Mouse (Mus musculus): Measurements from ENCODE around the gene Slc9a3.

Gene Slc9a3

DNA sequence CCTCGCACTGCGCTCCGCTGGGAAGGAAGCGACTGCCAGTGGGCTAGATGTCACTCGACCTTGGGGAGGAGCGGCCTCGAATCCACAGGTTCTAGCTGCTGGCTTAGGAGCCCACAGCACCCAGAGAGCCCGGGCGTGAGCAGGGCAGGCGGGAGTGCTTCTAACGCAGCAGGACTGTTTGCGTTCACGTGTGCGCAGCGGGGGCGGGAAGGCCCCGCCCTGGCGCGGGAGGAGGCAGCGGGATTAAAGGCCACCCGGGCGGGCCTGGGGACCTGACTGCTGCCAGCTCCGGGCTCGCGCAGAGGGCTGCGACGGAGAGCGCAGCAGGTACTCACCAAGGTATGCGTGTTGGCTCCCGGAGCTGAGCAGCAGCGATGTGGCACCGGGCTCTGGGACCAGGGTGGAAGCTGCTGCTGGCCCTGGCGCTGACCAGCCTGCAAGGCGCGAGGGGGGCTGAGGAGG lies at the start of gene Slc9a3:
Gene Slc9a3, plus strand, starts transcription at position 317 of the 462 bp plus-strand sequence.
- no peak for DNase-seq (ENCODE audit: extremely low read depth, low read depth)

DNA sequence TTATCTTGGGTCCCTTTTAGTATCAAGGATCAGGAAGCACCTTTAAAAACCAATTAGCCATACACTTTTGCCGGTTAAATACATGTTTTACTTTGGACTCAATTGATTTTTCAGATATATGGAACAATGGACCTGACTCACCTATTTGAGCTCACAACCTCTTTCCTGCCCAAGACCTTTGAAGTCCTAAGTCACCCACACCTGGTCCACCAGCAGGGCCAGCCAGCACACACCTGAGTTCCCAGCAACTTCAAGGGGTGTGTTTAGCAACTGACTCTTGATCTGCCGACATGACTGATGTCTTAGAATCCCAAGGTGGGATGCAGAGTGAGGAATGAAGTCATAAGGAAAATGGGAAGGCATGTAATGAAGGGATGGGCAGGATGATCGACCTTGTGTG lies 49.5 kb upstream of the Slc9a3 start:
- no peak for DNase-seq (ENCODE audit: extremely low read depth, low read depth)

DNA sequence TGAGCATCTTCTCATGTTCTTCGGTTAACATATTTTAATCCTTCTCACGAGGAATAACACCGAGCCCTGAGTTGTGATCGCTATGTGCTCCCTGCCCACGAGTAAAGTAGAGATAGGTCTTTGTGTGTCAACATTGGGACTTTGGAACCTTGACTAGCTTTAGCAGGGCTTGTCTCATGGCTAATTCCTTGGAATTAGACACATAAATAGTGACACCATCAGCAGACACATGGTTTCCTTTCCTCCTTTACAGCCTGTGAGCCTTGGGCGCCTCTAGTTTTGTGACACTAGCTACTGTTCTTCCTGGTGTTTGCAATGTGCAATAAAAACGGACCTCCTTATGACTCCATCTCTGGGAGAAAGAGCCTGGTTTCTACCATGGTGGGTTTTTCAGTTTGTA lies 47.9 kb upstream of the Slc9a3 start:
- DNase-seq (ENCODE audit: extremely low read depth, low read depth) = no peak

DNA sequence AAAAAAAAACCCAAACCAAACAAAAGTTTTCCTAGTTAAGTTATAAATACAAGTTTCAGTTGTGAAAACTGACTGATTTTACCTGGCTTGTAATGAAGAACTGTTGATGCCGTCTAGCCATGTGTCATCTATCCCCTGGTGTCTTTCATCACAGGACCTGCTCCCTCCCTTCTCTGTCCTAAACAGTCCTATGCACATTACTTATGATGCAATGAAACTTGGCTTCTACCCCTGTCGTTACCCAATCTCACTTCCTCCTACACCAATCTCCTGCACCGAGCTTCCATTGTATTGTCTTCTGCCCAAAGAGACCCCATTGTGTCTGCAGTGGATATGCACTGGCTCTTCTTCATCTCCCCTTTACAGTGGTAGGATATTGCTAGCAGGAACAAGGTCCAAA lies 31.0 kb upstream of the Slc9a3 start:
- no peak for DNase-seq (ENCODE audit: extremely low read depth, low read depth)

DNA sequence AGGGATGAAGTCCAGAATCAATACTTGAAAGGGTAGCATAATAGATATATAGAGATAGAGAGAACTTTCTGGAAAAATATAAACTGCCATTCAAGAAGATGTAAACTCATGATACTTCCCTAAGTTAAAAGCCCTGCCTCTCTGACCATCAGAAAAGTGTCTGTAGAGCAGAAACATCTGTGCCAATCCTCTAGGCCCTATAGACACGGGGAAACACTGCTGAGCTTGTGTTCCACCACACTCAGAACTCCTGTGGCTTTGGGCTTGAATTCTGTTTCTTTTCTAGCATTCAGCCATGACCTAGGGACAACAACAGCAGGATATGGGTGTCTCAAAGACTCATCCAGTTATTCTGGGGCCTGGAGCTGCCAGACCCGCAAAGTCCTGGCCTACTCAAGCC lies 25.3 kb upstream of the Slc9a3 start:
- DNase-seq (ENCODE audit: extremely low read depth, low read depth) = no peak

DNA sequence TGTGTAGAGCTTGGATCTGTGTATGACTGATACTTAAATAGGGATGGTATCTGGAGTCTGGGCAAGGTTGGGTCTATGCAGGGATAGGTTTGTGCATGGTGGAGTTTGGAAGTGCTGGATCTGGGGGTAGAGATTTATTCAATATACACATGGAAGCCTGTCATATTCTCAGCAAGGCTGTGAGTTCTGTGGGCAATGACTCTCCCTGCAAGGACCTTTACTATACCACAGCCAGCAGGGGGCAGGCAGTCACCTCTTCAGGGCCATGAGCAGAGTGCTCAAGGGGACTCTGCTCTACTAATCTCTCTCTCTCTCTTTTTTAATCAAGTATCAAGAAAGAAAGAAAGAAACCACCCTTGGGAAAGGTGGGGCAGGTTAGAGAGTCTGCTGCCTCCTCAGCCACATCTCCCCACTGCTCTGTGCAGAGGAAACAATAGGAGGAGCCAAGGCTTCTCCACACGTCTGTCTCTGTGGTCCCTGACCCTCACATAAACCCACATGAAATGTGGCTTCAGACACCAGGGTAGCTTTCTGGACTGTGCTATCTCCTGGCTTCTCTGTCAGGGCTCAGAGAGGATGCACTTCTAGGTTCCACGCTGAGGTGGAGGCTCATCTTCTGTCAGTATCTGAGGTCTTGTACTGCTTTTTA lies 24.4 kb upstream of the Slc9a3 start:
- DNase-seq (ENCODE audit: extremely low read depth, low read depth) = peak; percentile 25

DNA sequence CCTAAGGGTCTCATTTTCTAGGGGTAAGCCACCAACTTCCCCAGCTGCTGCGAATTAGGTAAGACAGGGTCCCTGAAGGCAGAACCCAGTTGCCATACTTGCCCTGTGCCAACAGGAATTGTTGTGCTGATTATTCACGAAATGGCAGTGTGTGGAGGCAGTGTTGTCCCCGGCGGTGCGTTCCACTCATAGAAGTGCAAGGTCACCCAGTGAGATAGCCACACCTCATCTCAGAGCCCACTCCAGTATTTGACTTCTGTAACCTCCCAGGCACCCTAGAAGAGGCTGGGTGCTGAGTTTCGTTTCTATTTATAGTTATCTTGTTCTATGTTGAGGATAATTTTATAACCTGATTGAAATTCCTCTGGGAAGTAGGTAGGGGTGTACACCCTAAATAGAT lies 22.3 kb upstream of the Slc9a3 start:
- no peak for DNase-seq (ENCODE audit: extremely low read depth, low read depth)

DNA sequence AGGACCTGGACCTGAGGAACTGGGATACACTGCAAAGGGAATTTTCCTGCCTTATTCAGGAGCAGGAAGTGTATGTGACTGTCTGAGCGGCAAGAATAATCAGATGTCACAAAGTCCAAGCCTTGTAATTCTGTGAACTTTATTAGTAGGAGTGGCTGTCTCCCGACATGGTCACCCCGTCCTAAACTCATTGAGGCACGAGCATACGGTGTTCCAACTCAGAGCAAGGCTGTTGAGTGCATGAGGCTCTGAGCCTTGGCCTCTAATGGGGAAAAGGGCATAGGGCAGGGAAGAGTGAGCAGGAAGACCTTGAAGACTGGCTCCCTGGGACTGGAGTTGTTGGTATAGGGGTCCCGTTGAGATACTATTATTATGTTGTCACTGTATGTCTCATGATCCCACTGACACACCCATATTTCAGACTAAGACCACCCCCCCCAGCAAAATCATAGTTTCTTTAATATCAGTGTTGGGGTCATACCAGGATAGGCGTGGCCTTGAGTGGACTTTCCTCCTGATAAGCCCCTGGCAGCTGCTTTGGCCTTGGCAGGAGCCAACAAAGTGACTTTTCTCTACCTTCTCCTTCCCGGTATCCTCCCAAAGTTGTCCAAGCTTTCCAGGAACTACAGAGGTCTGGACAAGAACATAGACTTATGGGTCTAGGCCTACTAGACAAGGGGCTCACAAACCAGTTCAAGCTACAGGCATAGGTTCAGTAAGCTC lies 19.0 kb upstream of the Slc9a3 start:
- no peak for DNase-seq (ENCODE audit: extremely low read depth, low read depth)

DNA sequence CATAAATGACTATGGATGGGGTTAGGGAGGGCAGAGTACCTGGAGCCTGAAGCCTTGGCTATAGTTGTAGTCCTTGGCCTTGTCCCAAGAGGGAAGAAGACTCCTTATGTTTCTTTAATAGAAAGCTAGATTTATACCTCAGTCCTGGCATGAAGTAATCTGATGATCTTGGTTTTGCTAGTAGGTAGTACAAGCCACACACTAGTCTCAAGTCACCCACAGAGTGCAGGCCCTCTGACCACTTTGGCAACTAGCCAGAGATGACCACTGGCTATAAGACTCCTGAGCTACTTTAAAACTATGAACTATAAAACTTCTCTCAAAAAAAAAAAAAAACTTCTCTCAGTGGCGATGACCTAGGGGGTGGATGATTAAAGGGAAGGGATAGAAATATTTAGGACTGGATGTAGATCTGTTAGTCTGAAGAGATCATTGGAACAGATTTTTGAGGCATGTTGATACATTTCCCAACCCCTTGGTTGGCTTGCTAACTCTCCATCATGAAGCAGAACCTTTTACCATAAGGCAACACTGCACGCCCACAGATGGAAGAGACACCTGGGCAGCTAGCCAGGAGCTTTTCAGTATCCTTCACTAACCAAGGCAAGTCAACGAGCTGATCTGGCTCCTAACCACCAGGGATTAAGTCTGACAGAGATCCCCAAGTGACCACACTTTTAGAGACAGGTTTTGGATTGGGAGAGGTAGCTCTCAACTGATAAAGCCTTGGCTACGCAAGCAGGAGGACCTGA lies 18.2 kb upstream of the Slc9a3 start:
- no peak for DNase-seq (ENCODE audit: extremely low read depth, low read depth)

DNA sequence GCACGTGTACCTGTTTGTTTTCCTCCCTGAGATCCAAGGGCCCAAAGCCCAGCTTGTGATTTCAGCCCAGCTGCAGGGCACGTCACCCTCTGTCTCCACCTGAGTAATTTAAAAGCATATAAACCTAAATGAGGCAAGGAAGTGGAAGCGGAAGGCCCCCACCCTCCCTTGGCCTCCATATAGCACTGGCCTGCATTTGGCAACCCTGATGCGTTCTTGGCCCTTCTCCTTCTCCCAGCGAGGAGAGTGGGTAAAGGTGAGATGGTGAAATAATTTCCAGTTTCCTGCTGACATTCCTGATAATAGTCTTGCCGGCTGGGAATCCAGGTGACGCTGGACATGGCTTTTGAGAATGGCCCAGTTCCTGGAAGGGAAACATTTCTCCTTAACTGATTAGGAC lies 16.8 kb upstream of the Slc9a3 start:
- DNase-seq (ENCODE audit: extremely low read depth, low read depth) = no peak

DNA sequence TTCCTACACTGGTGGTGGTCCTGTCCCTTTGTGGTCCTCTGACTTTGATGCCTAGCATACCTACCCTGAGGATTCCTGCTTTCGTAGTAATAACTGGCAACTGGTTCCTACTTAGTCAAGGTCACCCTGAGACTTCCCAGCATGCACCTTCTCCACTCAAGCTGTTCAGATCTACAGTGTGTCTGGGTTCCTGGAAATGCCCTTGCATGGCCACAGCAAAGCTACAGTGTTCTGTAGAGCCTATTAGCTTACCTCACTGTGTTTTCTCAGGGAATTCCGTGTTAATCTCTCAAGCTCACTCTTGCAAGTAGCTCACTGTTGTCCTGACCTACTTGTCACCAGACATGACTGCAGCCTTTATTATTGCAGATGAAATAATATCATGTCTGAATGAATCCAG lies 13.8 kb upstream of the Slc9a3 start:
- DNase-seq (ENCODE audit: extremely low read depth, low read depth) = no peak

DNA sequence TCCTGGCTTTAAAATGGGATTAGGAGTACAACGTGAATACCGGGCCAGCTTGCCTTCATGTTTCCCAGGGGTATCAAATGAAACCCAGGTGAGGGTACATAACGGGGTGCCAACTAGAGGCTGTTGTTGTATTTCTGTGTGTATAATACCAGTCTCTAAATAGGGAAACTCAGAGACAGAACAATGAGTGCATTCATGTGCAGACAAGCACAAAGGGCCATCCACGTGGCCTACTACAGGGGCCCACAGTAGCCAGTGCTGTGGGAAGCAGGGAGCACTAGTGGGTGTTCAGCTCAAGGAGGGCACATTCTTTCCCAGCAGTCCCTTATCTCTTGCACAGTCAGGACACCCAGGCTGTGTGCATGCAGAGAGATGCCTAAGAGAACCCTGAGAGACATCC lies 8.7 kb upstream of the Slc9a3 start:
- no peak for DNase-seq (ENCODE audit: extremely low read depth, low read depth)

DNA sequence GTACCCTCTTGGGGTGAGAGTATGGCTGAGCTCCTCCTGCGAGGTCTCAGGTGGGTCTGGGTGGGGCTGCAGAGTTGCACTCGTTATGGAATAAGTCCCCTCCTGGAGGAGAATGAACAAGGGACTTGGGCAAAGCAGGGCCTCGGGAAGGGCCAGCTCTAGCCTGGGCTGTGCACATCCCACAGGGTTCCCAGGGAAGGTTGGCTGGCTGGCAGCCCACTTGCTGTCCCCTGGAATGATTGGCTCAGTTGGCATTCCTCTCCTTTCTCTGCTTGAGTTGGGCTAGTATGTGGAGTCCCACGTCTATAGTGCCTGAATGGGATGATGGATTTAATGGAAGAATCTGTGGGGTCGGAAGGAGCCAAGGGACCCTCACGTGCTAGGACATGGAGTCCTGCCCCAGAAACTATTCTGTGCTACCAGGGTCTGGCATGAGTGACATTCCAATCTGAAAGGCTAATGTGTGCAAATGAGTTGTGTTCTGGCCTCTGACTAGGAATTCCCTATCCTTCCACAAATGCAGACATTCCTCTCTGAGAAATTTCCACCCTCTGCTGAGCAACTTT lies 7.5 kb upstream of the Slc9a3 start:
- no peak for DNase-seq (ENCODE audit: extremely low read depth, low read depth)

DNA sequence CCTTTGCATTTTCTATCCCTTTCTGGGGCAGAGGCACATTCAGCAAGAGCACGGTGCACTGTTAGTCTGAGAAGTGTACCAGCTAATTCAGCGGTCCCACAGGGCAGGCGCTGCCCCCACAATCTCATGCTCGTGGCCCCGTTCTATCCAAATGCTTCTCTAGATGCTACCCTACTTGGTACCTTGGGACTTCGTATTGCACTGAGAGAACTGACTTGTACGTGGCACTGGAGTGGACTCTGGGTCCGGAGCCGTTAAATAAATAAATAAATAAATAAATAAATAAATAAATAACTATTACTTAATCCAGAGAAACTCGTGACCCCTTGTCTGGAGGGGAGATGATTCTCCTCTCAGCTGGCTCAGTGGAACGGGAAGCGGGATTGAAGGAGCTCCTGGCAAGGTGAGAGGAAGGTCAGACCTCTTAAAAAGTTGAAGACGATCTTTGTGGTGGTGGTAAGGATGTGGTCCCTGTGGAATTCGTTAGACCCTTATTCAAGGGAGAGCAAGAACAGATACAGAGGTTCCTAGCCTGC lies 606 bp downstream of the Slc9a3 start:
- no peak for DNase-seq (ENCODE audit: extremely low read depth, low read depth)

DNA sequence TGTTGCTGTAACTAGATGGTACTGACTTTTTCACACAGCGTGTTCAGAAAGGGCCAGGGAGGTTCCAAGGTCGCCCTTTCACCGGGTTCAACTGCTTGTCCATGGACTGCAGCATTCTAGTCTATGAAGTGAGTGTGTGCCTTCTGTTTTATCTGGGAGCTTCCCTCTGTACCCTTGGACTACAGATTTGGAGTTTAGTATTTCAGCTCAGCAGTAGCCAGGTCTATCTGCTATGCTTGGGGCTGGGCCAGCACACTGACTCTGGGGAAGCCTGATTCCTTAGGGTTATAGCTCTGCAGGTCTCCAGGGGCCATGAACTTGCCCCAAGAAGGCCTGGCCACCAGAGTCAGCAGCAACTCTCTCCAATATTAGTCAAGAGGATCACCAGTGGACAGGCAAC lies 1.4 kb downstream of the Slc9a3 start:
- DNase-seq (ENCODE audit: extremely low read depth, low read depth) = no peak

DNA sequence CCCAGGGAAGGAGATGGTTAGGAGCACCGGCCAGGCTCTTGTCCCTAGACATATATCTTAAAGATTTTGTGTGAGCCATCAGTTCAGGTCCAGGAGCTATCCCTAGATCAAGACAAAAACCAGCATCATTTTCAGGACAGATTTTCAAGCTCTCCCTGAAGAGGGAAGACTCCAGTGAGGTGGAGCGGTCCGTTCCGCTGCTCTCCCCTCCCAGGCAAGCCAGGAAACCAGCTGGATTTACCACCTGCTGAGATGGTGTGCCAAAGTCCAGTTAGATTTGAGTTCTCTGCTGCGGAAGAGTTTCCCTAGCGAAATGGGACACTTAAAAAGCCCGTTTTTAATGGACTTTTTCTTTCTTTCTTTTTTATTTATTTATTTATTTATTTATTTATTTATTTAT lies 6.3 kb downstream of the Slc9a3 start:
- DNase-seq (ENCODE audit: extremely low read depth, low read depth) = no peak

DNA sequence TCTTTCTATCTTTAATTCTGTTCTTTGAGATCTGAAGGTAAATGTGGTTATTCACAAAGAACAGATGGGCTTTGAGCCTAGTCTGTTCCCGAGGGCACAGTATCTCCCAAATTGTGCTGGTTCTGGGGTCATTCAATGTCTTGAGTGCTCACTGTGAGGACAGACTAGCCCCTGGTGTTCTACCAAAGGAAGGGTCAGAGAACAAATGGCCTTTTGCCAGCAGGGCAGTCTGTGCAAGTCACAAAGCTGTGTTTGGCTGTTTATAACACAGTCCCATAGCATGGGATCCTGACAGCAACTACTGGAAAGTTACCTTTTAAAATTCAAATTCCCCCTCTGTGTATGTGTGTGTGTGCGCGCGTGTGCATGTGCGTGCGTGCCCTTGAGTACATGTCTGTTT lies 8.7 kb downstream of the Slc9a3 start:
- DNase-seq (ENCODE audit: extremely low read depth, low read depth) = no peak

DNA sequence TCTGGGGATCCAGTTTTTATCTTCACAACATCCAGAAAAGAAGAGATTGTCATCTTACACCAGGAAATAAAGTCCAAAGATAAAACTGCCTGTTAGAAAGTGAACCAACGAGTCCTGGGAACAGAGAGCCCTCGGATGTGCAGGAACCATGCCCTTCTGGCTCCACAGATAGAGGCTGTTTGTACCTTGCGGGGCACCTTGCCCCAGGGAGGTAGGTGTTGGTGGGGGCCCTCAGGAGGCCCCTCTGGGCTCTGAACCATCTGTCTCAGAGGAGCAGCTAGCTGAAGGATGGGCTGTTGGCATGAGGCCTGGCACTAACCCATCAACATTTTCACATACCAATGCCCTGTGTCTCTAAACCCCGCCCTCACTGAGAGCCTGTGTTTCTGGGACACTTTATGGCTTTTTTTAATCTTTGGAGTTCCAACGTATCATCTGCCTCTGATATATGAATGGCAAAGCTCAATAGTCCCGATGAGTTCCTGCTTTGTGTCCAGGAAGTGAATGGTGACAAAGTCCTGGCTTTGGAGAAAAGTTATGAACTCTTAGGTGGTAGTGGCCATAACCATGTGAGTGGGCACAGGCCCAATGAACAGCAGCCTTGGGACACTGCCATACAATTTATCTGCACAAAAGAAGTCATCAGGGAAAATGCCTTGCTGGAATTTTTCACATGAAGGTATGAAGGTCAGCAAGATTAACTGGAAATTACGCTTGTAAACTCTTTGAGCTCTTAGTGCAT lies 17.8 kb downstream of the Slc9a3 start:
- DNase-seq (ENCODE audit: extremely low read depth, low read depth) = no peak

DNA sequence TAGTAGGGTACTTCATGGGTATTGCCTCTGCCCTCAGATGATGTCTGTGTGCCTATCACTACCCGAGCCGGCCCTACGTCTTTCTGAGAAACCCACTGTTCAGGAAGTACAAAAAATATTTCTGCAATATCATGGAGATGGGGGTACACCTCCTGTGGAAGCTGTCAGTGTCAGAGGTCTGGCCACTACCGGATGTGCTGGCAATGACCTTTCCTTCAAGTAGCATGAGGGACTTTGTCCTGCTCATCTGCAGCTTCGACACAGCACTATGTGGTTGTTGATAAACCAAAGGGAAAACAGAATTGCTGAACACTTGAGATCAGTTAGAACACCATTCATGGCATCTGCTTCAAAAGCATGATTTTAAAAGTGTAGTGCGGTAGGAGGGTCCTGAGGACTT lies 19.5 kb downstream of the Slc9a3 start:
- no peak for DNase-seq (ENCODE audit: extremely low read depth, low read depth)

DNA sequence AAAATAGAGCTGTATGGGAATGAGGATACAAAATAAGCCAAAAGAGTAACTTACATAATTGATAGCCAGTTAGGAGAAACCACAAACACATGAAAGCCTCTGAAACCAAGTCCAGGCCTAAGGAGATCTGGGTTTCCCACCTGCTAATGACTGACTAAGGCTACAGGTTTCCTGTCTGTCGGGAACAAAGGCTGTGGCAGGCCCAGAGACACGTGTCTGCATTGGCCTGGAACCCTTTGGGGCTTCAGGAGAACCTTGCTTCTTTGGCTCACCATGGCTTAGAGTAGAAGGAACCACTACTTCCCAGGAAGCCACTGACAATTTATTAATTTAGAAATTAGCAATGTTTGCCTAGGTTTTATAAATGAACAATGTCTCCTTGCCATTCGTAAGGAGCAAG lies 22.0 kb downstream of the Slc9a3 start:
- no peak for DNase-seq (ENCODE audit: extremely low read depth, low read depth)

Measured in MEL-GATA-1-ER (cell line).